Mouse (Mus musculus) adrenal gland, adult (tissue): ENCODE measurements around the gene Gm20388.

ENCODE experiments used
- DNase-seq, 2 experiments: peaks; one replicate each; pipeline ENCODE4 v3.0.0; 2022 to 2023; ENCODE audit warnings: low spot score in 1 of 2; ENCODE audit not compliant: inconsistent age in 2 of 2

Gene Gm20388

GRCm38 (mm10) chr8:123077213-123077612, 3166.6 kb downstream of the Gm20388 start:
- DNase-seq: no peak

GRCm38 (mm10) chr8:123082993-123083392, 3172.4 kb downstream of the Gm20388 start:
- no peak for DNase-seq

- DNase-seq: no peak
These were observed 3173.0 kb downstream of the Gm20388 start for GRCm38 (mm10) chr8:123083610-123084009.

- DNase-seq: peak in 1 of 2 experiments; percentile 49
These were observed 3176.6 kb downstream of the Gm20388 start for GRCm38 (mm10) chr8:123087289-123087688.

- DNase-seq: no peak
These were observed 3186.6 kb downstream of the Gm20388 start for GRCm38 (mm10) chr8:123097216-123097615.

GRCm38 (mm10) chr8:123097786-123098584, 3187.3 kb downstream of the Gm20388 start:
- DNase-seq: peak in 1 of 2 experiments; percentile 47

- no peak for DNase-seq
These were observed 3189.6 kb downstream of the Gm20388 start for GRCm38 (mm10) chr8:123100288-123100687.

GRCm38 (mm10) chr8:123101244-123101643, 3190.6 kb downstream of the Gm20388 start:
- no peak for DNase-seq

GRCm38 (mm10) chr8:123101735-123102685, 3191.4 kb downstream of the Gm20388 start, which contains the start of gene Rpl13:
Rpl13 (plus strand) TSS chr8:123102350.
- DNase-seq: peak; percentile 97 to 99

- peak; percentile 38 to 73 for DNase-seq
These were observed 3192.2 kb downstream of the Gm20388 start for GRCm38 (mm10) chr8:123102855-123103254.

- DNase-seq: no peak
These were observed 3192.6 kb downstream of the Gm20388 start for GRCm38 (mm10) chr8:123103285-123103684.

GRCm38 (mm10) chr8:123104046-123104767, 3193.6 kb downstream of the Gm20388 start:
- no peak for DNase-seq

- DNase-seq: peak in 1 of 2 experiments; percentile 69
These were observed 3195.1 kb downstream of the Gm20388 start for GRCm38 (mm10) chr8:123105553-123106326.

GRCm38 (mm10) chr8:123106531-123106930, 3195.9 kb downstream of the Gm20388 start:
- DNase-seq: peak in 1 of 2 experiments; percentile 57

- DNase-seq: no peak
These were observed 3197.4 kb downstream of the Gm20388 start for GRCm38 (mm10) chr8:123108010-123108409.

GRCm38 (mm10) chr8:123108953-123109352, 3198.3 kb downstream of the Gm20388 start:
- no peak for DNase-seq

GRCm38 (mm10) chr8:123110649-123111048, 3200.0 kb downstream of the Gm20388 start:
- DNase-seq: peak; percentile 49 to 79

GRCm38 (mm10) chr8:123112892-123113291, 3202.3 kb downstream of the Gm20388 start:
- DNase-seq: no peak

GRCm38 (mm10) chr8:123113908-123114469, 3203.3 kb downstream of the Gm20388 start:
- no peak for DNase-seq

GRCm38 (mm10) chr8:123114644-123115043, 3204.0 kb downstream of the Gm20388 start:
- DNase-seq: no peak
